Mouse (Mus musculus) testis, adult 2 months (tissue): ENCODE results near the gene Ube2f.

Experiments
- CTCF ChIP-seq: fragments of 200-500 bp; IDR thresholded peaks from 2 replicates; pipeline ENCODE4 v1.5.1; 2012; ENCODE audit warnings: low read depth, mild to moderate bottlenecking, inconsistent platforms, low read length, moderate library complexity; ENCODE audit not compliant: control insufficient read depth, insufficient read depth, insufficient replicate concordance
- POLR2A ChIP-seq: fragments of 200-500 bp; IDR thresholded peaks from 2 replicates; pipeline ENCODE4 v1.6.1; 2012; ENCODE audit warnings: low read depth, mild to moderate bottlenecking, inconsistent platforms, low read length, moderate library complexity; ENCODE audit not compliant: control insufficient read depth

DNA sequence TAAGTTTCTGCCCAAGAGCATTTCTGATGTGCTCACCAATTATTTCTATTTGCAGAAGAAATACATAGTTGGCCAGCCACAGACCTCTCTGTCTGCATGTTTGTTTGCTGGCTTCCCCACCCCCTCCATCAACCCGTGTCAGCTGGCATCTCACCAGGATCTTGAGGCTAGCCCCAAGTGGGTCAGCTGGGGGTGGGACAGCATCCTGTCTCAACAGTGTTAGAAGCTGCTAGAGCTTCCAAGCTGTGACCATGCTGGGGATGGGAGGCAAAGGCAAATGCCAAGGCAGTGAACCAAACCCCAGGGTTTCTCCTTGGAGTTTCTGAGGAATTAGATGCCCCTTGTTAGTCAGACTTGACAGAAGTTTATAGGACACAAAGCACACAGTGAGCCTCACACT is 34.1 kb upstream of the Ube2f start:
- TF ChIP-seq CTCF (no peak), POLR2A (no peak)
